Mouse (Mus musculus) adrenal gland, postnatal 10 days (tissue): ENCODE measurements around the gene Pfn3. TPM values are rescaled to one million over a fixed set of nuclear protein-coding genes. Genes with fewer than 3 reads are reported as not detected.

Experiments
- DNase-seq: peaks from one replicate; pipeline ENCODE4 v3.0.0; 2021; ENCODE audit warnings: mixed read lengths
- microRNA-seq: library from miRNA; unstranded; fragments of <30 nt; microRNA quantifications from one replicate; pipeline ENCODE4 v1.2.0, GENCODE M21; 2021
- total RNA-seq, 2 experiments: library from RNA; stranded (reverse); gene quantifications; 2 replicates each; pipeline ENCODE4 v1.2.3; 2021

Pfn3 gene
- total RNA-seq, 2 experiments from 2014 or later, result not detected

- no peak for DNase-seq
These were observed 16.9 kb downstream of the Pfn3 start, which contains the start of gene Slc34a1 for GRCm38 (mm10) chr13:55398088-55398487. Slc34a1 (plus strand) TSS chr13:55398187.

- DNase-seq, result no peak
These were observed 22.1 kb downstream of the Pfn3 start for GRCm38 (mm10) chr13:55392933-55393332.

- no peak for DNase-seq
These were observed 23.4 kb downstream of the Pfn3 start for GRCm38 (mm10) chr13:55391626-55392029.

- no peak for DNase-seq
These were observed 24.4 kb downstream of the Pfn3 start for GRCm38 (mm10) chr13:55390644-55391043.

- DNase-seq, result no peak
These were observed 33.2 kb downstream of the Pfn3 start for GRCm38 (mm10) chr13:55381790-55382189.

GRCm38 (mm10) chr13:55378907-55379580 is 36.0 kb downstream of the Pfn3 start:
- no peak for DNase-seq

- no peak for DNase-seq
These were observed 39.2 kb downstream of the Pfn3 start for GRCm38 (mm10) chr13:55375877-55376276.

GRCm38 (mm10) chr13:55374206-55374924 is 40.7 kb downstream of the Pfn3 start:
- DNase-seq, result no peak

GRCm38 (mm10) chr13:55371740-55372139 is 43.3 kb downstream of the Pfn3 start:
- DNase-seq, result no peak

- no peak for DNase-seq
These were observed 43.9 kb downstream of the Pfn3 start for GRCm38 (mm10) chr13:55371007-55371681.

- DNase-seq, result no peak
These were observed 44.8 kb downstream of the Pfn3 start for GRCm38 (mm10) chr13:55370234-55370633.

- no peak for DNase-seq
These were observed 45.4 kb downstream of the Pfn3 start, which contains the start of gene Rgs14 for GRCm38 (mm10) chr13:55369531-55370114. Rgs14 (plus strand) TSS chr13:55369732.

- no peak for DNase-seq
These were observed 46.6 kb downstream of the Pfn3 start for GRCm38 (mm10) chr13:55368401-55368800.

Small RNA genes within 50 kb of the gene (microRNA-seq; reads per million reads assigned to microRNA genes)
- gene Mir6943, result 2.8 reads per million

Other genes with a start within 250 kb of the Pfn3 start
- gene Nsd1, start 205.4 kb downstream of the Pfn3 start, total RNA-seq, result 100 to 1,000 TPM in 1 of 2 experiments, 10 to 100 TPM in 1; 99.2 to 130 TPM
- gene Prelid1, start 94.7 kb downstream of the Pfn3 start, total RNA-seq, result 100 to 1,000 TPM; 168 to 185 TPM
- gene Rab24, start 93.3 kb downstream of the Pfn3 start, total RNA-seq, result 10 to 100 TPM; 54.8 to 67.8 TPM
- gene Mxd3, start 85.4 kb downstream of the Pfn3 start, total RNA-seq, result 10 to 100 TPM; 11.0 to 12.8 TPM
- 100 to 1,000 TPM; 105 to 113 TPM for gene Lman2, start 52.4 kb downstream of the Pfn3 start, total RNA-seq
- 1 to 10 TPM; 1.9 to 2.6 TPM for gene Rgs14, start 45.5 kb downstream of the Pfn3 start, total RNA-seq
- under 1 TPM in 1 of 2 experiments, not detected in 1; 0.42 TPM for gene Slc34a1, start 17.0 kb downstream of the Pfn3 start, total RNA-seq
- gene F12, start 11.6 kb upstream of the Pfn3 start, total RNA-seq, result 100 to 1,000 TPM in 1 of 2 experiments, 10 to 100 TPM in 1; 39.7 to 101 TPM
- 10 to 100 TPM; 40.2 to 47.0 TPM for gene Grk6, start 29.8 kb upstream of the Pfn3 start, total RNA-seq
- 1 to 10 TPM; 3.7 to 4.2 TPM for gene Prr7, start 49.0 kb upstream of the Pfn3 start, total RNA-seq
- gene Dbn1, start 72.9 kb upstream of the Pfn3 start, total RNA-seq, result 10 to 100 TPM; 32.1 to 41.6 TPM
- gene Pdlim7, start 98.4 kb upstream of the Pfn3 start, total RNA-seq, result 10 to 100 TPM; 31.6 to 39.4 TPM
- gene Dok3, start 114.1 kb upstream of the Pfn3 start, total RNA-seq, result 1 to 10 TPM; 5.0 to 5.1 TPM
- gene Ddx41, start 121.4 kb upstream of the Pfn3 start, total RNA-seq, result 10 to 100 TPM; 38.5 to 39.9 TPM
- 10 to 100 TPM; 32.4 to 52.0 TPM for gene Fam193b, start 155.9 kb upstream of the Pfn3 start, total RNA-seq
- gene Tmed9, start 158.5 kb upstream of the Pfn3 start, total RNA-seq, result 100 to 1,000 TPM; 144 to 146 TPM
- 10 to 100 TPM; 11.7 to 14.9 TPM for gene B4galt7, start 184.7 kb upstream of the Pfn3 start, total RNA-seq
- 10 to 100 TPM; 27.4 to 28.4 TPM for gene Caml, start 207.8 kb upstream of the Pfn3 start, total RNA-seq
- gene Ddx46, start 219.8 kb upstream of the Pfn3 start, total RNA-seq, result 10 to 100 TPM; 30.6 to 36.4 TPM